Mouse (Mus musculus): ENCODE results near the gene Bclaf3. TPM values are rescaled to one million over a fixed set of nuclear protein-coding genes. Genes with fewer than 3 reads are reported as not detected.

Gene Bclaf3
- total RNA-seq, 2 experiments from 2014 or later: 1.3 to 1.8 TPM

DNA sequence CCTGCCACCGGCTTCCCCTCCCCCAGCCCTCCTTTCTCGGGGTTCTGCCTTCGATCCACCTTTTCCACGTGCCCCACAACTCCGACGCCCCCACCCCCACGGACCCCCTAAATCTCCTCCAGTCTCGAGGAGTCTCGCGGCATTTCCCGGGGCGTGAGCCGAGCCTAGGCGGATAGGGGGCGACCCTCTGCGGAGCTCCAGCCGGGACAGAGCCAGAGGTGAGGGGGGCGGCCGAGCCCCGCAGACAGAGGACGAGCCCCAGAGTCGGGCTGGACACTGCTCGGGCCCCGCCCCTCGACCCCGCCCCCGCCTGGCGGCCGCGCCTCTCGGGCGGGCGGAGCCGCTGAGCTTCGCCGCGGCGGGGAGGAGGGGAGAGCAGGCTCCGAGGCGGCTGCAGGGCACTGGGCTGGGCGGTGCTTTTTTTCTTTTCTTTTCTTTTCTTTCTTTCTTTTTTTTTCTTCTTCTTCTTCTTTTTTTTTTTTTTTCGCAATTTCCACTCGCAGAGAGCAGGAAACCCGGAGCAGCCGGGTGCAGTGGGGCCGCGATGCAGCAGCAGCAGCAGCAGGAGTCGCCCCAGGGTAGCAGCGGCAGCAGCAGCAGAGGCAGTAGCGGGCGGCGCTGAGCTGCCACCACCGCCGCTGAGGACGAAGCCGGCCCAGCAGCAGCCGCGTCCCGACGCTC, 100.6 kb downstream of the Bclaf3 start, which contains the start of gene Sh3kbp1:
Gene Sh3kbp1, plus strand, starts transcription at position 366 of the 681 bp plus-strand sequence.
- peak; percentile 49 for DNase-seq (ENCODE audit: low spot score)

DNA sequence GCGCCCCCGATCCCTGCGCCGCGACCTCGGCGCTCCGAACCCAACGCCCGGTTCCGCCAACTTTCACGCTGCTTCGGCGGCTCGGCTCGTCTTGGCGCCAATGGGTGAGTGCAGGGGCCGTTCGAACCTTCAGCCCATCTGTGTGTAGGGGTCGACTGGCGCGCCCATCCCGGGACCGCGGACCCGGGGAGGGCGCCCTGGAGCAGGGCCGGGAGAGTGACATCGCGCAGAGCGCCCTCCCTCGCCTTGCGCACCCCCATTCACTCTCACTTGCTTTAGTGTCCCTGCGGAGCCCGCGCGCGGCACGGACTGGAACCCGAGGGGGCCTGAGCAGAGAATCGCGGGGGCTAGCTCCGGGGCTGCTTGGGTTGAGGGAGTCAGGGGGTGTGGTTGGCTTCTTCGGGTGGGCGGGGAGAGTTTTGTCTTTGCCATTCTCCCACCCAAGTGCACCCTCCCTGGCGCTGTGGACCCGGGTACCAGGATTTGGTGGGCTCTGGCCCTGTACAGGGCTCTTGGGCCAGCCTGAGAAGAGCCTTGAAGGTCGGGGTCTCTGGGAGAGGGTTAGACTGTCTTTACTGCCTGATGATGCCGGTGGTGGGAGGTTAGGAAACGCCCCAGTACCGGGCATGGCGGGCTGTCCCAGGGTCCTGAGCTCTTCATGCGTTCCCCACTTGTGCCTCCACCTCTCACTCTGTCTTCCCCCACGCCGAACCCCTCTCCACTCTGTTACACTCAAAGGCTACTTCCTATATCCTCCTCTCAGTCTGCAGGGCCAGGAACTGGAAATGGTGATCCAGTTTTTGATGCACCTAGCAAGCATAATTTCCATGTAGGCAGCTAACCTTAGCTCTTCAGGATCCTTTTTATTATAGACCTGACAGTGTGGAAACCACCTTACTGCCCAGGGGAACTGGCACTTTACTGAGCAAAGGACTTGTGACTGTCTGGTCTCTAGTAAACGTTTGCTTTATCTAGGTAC, 101.4 kb downstream of the Bclaf3 start:
- no peak for DNase-seq (ENCODE audit: low spot score)

DNA sequence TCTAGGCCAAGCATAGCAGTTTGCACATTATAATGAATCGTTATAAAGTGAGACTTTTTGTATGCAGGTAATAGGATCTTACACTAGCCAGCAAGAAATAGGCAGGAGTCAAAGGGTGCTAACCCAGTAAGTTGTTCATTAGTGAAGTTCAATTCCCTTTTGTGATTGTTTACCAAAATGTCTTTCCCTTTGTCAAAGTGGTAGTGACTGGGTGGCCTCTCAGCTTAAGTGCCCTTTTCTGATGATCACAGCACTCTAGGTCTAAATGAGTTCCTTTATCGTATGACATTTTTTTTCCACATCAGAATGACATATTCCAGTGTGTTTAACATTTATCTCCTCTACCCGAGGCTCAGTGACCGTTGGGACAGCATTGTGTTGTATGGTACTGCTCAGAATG, 102.1 kb downstream of the Bclaf3 start:
- DNase-seq (ENCODE audit: low spot score): no peak

DNA sequence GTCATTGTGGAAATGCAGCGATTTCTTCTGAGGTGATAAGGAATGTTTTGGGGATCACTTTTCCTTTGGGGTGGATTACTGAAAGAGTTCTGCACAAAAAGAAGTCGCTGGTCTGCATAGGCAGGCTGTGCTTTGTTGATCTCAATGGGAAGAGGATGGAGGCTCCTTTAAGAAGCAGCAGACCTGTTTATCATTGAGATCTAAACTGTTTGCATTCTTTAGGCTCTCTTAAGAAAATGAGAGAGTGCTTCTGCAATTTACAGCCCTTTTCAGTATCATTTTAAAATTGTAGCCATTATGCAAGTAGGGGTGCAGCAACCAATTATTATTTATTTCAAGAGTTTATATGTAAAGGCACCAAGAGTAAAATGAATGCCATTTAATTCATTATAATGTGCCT, 102.7 kb downstream of the Bclaf3 start:
- no peak for DNase-seq (ENCODE audit: low spot score)

- no peak for DNase-seq (ENCODE audit: low spot score)
Observed at GRCm38 (mm10) chrX:159638500-159639227, 112.2 kb downstream of the Bclaf3 start.

- no peak for DNase-seq (ENCODE audit: low spot score)
Observed at GRCm38 (mm10) chrX:159639991-159640390, 113.5 kb downstream of the Bclaf3 start.

Other genes with a start within 250 kb of the Bclaf3 start
- gene Eif1ax, start 154.5 kb upstream of the Bclaf3 start, total RNA-seq (2021): 10 to 100 TPM; 90.1 to 95.1 TPM
- gene Map7d2, start 112.1 kb upstream of the Bclaf3 start, total RNA-seq (2021): under 1 TPM; 0.34 to 0.38 TPM
- 10 to 100 TPM; 20.8 to 28.8 TPM for gene Sh3kbp1, start 100.6 kb downstream of the Bclaf3 start, total RNA-seq (2021)